Mouse (Mus musculus) spleen, adult 12 weeks (tissue): Measurements from ENCODE around the gene Eif1b.
"Not testable (repeated sequence)": the region's sequence is repeated elsewhere in the genome, so short reads cannot be mapped to it uniquely, and the experiment has no call there.

Source experiments
- DNase-seq: peaks from one replicate; pipeline ENCODE4 v3.0.0; 2022; ENCODE audit warnings: low spot score

The Eif1b gene

DNA sequence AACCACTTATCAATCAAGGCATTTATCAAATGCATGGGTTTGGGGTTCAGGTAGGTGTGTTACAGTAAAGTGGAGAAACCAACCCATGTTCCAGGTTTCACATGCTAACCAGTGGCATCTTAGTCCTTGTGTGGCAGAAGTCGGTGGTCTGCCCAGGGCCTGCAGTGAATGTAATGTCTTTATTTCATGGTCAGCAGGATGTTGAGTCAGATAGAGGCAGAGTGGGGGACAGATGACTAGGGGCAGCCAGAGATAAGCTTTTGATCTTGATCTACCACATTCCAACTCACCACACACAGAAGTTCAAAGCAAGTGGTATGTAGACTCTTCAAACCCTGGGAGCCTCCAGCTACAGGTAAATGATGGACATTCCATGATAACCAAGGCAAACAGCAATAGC lies 29.1 kb downstream of the Eif1b start:
- DNase-seq: no peak

GRCm38 (mm10) chr9:120527270-120527669 lies 35.2 kb downstream of the Eif1b start:
- no peak for DNase-seq

DNA sequence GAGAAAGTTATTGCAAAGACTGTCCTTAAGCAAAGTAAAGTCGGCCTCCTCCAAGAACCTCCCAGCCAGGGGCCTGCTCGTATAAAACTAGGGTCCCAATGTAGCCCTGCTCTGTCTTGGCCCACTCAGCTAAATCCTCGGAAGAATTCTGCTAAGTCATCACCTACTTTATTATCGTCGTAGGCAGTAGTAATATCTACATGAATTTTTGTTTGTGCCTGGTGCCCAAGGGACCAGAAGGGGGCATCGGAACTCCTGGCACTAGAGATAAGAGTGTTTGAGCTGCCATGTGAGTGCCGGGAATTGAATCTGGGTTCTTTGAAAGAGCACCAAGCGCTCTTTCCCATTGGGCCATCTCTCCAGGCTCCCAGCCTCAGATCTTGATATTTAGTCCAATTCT lies 35.9 kb downstream of the Eif1b start:
- no peak for DNase-seq

DNA sequence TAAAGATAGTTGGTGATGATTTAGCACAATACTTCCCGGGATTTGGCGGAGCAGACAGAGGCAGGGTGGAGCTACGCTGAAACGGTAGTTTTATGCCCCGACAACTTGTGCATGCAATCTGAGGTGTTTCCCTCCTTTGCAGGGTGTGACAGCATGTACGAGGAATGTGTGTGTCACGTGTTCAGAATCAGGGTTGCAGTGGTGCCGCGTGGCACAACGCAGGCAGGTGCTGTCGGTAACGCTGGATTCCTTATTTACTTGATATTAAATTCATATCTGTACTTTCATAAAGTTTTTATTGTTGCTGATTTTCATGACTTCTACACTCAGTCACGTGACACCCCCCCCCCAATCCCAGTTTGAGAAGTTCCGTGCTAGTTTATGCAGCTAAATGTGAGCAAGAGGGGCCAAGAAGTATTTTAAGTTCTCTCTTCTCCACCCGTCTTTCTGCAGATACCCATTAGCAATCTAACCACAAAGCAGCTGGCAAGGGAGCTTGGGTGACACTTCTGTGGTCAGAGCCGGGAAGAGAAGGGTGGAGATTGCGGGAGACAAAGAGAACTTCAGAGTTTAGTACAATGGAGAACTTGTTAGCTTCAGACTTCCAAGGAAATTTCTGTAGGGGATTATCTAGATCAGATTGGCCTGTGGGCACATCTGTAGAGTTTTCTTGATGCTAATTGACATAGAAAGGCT lies 36.9 kb downstream of the Eif1b start:
- no peak for DNase-seq

GRCm38 (mm10) chr9:120530471-120530870 lies 38.4 kb downstream of the Eif1b start:
- no peak for DNase-seq

- no peak for DNase-seq
Measured at GRCm38 (mm10) chr9:120532062-120532461, 40.0 kb downstream of the Eif1b start.

GRCm38 (mm10) chr9:120532691-120533090 lies 40.7 kb downstream of the Eif1b start:
- no peak for DNase-seq

DNA sequence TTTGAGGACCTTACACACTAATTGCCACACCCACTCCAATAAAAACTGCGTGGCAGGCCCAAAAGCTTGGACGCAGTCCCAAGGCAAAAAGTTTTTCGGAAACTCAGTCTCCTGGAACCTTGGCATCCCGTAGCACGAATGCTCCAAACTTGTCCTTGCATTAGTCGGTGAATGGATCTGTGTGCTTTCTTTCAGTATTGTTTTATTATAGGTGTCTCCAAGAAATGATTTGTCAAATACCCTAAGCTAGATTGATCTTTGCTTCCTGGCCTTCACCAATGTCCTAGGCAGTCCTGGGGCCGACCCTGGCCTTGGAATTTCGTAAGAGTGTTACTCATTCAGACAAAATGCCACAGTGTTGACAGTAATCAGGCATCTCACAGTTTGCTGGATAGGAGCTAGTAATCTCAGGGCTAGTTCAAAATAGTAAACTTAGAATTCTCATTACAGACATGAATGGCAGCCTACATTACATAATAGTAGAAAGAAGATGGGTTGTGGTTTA lies 41.5 kb downstream of the Eif1b start:
- DNase-seq: not testable (repeated sequence)

- DNase-seq: no peak
Measured at GRCm38 (mm10) chr9:120539662-120540251, 47.7 kb downstream of the Eif1b start, which contains the start of gene Entpd3. Gene Entpd3 (plus strand): TSS chr9:120539818.

DNA sequence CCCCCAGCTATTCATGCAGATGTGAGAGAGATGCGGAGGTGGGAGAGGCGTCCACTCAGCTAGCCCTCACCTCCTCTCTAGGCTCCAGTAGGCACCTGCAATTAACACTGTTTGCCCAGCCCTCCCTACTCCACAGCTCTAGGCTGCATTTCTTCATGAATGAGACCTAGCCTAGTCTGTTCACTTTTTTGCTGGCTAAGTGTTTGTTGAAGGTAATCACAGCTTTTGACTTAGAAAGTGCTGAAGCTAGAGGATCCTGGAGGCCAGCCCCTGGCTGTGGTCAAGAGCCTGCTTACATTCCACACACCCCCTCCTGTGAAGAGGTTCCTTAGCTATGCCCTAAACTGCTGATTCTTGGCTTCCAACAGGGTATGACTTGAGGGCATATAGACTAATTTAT lies 49.4 kb downstream of the Eif1b start:
- DNase-seq: no peak

DNA sequence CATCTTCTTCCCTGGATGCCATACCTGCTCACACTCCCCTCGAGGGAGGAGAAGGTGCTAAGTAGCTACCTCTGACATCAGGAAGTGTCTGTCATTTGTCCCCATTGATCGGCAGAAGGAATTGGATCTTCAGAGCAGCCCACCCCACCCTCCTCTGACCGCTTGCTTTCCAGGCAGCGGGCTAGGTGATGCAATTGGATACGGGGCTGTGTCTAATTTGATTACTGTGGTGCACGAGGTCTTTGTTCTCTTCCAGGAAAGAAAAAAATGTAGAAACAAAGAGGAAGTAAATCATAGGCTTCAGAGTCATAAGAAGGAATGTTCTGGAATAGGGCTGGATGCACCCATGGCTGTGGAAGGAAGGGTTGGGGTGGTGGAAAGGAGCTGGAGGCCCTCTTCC lies 50.2 kb downstream of the Eif1b start:
- no peak for DNase-seq
